Mouse (Mus musculus): ENCODE data around the gene Pgm3.

The Pgm3 gene

DNA sequence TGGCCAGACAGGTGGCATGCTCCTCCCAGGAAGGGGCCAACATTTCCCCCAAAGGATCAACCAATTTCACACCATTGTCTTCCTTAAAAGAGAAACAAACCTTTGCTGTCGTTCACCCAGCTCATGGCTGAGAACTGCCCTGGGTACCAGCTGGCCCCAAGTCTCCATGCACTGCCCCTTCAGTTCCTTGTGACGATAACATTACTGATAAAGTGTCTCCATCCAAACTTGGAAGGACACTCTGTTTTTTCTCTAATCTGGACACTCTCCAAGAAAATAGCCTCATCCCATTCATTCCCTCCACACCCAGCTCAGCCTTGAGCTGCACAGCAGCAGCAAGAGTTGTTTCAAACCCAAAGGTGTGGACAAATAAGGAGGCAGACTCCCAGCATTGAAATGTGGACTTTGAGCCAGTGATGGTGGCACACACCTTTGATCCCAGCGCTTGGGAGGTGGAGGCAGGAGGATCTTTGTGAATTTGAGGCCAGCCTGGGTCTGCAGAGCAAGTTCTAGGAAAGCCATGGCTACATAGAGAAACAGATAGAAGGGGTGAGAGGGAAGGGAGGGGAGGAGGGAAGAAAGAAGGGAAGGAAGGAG lies 2.2 kb downstream of the Pgm3 start:
- no peak for DNase-seq

DNA sequence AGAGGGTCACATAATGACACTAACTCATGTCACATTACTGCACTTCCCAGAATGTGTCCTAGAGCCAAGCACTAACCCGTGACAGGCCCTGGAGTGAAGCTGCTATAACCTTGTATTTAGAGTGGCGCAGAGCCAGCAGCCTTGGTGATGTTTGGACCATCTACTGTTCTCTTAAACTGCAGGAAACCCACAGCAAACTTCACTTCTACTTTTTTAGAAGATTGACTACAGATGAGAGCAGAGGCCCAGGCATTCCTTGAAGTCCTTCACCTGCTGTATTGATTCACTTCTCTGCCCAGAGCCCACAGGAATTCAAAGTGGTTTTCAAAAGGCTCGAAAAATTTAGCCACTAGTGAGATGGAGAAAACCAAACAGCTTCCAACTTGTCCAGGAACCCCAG lies 11.1 kb downstream of the Pgm3 start:
- no peak for DNase-seq

DNA sequence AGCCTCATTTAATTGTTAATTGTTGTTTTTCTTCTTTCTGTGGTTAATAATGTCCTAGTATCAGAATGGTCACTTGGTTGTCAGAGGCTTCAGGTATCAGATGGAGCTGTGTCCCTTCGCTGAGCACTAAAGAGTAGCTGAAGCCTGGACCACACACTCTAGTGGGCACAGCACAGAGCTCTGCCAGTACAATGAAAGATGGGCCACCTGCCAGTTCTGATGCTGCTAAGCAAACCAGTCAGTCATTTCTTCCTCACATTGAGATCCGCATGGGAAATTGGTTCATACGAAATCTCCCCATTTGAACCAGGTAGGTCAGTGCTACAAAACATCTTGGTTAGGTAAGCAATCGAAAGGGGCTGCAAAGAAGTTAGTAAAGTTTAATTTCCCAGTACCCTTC lies 17.0 kb downstream of the Pgm3 start:
- DNase-seq, result no peak

DNA sequence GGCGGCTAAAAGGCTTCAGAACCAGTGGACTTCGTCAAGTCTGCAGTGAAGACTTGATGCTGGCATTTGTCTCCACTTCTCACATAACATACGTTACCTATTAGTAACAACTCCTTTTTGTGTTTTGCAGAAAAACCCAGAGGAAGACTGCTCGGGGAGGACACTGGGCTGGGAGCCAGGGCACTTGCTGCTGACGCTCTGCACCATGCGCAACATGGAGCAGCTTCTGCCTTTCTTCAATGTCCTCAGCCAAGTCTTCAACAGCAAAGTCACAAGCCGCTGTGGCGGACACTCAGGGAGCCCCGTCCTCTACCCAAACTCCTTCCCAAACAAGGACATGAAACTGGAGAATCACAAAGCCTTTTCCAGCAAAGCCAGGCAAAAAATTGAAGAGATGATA lies 17.8 kb downstream of the Pgm3 start:
- no peak for DNase-seq

DNA sequence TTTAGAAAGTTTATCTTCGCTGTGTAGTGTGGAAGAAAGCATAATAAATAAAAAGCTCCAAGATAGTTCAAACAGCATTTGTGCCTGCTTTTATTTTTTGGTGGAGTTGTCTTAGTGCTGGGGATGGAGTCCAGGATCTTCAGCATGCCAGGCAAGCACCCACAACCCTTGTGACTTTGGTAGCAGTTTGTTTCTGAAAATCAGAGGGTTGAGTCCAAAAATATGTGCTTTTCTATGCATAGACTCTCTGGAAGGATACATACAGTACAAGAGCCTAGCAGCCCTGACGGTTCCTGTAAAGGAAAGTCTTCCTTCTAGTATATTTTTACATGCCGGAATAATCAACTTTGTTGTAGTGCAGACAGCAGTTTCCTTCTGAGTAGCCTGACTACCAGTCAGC lies 20.9 kb downstream of the Pgm3 start:
- no peak for DNase-seq

DNA sequence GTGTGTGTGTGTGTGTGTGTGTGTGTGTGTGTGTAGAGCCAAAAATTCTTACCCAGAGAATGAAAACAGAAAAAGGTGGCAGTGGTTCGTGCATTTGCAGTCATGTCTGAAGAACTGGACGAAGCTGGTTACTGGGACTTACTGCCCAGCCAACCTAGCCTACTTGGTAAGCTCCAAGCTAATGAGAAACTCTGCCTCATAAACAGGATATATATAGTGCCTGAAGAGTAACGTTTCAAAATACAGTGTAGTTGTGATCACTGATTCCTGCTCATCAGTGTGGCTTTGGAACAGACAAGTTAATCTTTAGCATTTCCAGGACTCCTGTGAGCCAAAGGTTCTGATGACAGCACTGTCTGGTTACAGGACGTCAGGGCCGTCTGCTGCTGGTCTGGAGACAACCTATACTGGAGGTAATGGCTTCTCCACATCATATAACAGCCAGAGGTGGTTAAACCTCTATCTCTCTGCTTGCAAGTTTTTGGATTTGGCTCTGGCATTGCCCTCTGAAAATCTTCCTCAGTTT lies 21.9 kb downstream of the Pgm3 start:
- no peak for DNase-seq

DNA sequence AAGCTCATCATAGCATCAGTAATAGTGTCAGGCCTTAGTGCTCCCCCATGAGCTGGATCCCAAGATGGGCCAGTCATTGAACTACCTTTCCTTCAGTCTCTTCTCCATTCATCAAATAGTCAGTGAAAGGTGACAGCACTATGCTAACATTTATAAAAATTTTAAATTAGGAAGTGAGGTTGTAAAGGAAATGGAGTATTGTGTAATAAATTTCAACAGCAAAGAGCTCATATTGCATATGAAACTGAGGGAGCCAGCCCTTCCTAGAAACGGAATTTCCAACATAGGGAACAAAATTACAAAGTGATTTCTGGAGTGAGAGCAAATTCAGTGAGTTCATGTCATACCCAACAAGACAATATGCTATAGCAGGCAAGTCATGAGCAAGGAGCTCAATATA lies 27.1 kb downstream of the Pgm3 start:
- DNase-seq, result no peak

DNA sequence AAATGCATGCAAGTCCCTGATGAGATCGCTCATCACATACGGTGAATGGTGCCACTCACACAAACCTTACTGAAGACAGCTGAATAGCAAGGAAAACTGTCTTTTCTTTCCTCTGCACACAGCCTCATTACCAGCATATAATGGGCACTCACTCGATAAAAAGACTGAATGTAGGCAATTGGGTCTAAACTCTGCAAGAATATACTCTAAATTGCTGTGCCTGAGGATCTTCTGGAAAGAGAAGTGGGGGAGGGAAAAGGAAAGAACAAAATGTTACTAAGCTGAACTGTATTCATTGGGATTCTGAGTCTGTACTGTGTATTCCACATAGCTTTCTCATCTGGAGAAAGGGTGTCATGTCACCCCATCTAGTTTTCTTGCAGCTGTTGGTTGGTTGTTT lies 28.2 kb downstream of the Pgm3 start:
- no peak for DNase-seq

DNA sequence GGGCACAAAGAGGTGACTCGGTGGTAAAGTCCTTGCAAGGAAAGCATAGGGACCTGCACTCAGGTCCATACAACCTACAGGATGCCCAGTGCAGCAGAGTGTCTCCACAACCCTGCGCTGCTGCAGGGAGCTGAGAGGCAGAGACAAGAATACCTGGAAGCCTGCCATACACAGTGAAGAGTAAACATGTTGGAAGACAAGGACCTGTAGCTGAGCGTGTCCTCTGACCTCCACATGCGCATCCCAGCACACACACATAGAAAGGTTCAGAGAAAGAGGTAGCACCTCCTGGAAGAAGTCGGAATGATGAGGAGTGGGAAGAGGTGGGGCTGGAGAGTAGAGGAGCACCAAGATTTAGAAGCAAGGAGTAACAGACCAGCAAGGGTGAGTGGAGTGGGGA lies 37.6 kb downstream of the Pgm3 start:
- no peak for DNase-seq

DNA sequence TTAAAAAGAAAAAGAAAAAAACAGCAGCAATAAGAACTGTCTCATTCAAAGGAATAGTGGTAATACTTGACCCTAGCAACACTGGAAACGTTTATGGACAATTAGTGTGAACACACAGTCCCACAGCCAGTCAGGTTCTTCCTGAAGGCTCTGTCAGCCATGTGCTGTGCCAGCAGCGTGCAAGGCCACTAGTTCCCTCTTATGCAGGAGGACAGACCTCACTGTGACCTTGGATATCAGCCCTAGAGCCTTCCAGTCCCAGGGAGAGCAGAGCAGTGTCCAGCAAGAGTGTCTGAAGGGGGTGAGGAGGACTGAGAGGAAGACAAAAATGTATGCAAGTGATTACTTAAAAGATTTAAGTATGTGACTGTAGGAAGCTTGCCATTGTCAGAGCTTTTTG lies 46.0 kb downstream of the Pgm3 start:
- no peak for DNase-seq

DNA sequence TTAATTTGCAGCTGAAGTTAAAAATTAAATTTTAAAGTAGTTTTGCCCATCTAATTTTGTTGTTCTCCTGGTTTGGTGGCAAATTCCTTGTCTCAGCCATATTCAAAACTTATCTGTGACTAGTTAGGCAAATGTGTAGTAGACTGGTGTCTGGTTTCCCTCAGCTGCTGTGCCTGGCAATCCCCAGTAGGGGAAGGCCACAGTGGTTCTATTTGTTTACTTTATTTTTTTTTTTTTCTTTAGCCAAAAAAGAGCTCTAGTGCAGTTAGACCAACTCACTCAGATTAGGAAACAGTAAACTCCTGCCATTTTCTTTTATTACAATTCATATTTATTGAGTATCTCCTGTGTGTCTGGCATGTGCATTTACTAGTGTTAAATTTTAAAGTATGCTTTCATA lies 49.3 kb downstream of the Pgm3 start:
- DNase-seq, result no peak

DNA sequence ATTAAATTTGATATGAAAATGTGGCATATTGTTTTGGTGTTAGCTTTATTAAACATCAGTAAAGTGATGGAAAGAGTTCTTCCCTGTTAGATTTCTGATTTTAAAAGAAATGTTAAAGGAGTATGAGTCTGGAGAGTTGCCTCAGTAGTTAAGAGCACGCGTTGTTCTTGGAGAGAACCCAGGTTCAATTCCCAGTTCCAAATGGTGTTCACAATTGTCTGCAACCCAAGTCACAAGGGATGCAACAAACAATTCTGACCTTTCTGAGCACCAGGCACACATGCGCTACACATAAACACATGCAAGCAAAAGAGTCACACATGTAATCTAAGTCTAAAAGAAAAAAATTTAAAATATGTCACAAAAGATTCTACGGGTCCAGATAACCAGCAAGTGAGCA lies 56.8 kb downstream of the Pgm3 start:
- DNase-seq, result no peak

DNA sequence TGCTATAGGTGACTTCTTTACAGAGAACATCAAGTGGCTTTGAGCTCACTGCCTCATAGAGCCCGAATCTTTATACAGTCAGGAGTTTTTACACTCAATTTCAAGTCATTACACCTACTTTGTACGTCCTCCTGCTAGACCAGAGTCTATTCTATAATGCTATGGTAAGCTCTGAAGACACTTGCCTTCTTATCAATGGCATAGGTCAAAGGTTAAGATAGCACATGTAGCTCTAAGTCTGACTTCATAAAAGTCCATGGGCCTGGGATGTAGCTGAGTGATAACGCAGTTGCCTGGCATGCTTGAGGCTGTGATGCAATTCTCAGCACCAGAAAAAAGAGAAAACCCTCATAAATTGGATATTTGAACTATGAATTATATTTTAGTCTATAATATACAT lies 57.3 kb downstream of the Pgm3 start:
- no peak for DNase-seq

DNA sequence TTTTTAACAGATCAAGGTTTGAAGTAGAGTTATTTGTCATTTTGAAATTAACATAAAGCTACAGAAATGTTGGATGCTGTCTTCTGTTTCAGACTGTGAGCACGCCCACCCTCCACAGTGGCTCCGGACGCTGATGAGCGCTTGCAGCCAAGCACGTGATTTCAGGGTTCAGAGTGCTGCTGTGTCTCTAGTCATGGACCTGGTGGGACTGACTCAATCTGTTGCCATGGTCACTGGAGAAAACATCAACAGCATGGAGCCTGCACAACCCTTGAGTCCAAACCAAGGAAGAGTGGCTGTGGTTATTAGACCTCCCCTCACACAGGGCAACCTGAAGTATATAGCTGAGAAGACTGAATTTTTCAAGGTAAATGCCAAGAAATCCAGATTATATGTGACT lies 57.9 kb downstream of the Pgm3 start:
- no peak for DNase-seq

DNA sequence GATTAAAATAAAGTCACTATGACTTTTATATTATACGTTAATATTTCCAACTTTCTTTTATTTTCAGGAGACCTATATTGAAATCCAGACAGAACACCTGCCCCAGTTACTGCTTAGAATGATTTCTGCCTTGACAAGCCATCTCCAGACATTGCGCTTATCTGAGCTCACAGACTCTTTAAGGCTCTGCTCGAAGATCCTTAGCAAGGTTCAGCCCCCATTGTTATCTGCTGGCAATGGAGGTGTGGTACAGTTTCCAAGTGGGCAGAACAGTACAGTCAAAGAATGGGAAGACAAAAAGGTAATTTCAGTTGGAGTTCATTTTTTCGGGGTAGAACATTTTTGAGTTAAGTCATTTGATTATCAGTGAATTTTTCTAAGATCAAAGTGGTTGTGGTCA lies 64.2 kb downstream of the Pgm3 start:
- no peak for DNase-seq
